Comparison of ENCODE assay signal across 20 mouse cellular contexts in genomic region chr2:166270007-166270406, GRCm38 (mm10).
"Had no signal": no experiment of that assay in that cellular context is flagged by ENCODE, and none has a peak within 500 bp of the region (broad histone marks: within the 10 kb centered on the region; RNA-seq: fewer than 3 reads in every experiment).

No protein-coding gene starts in this region.

- ATAC-seq: liver, postnatal 0 days; lung, postnatal 0 days; midbrain, embryonic 16.5 days had no signal

- H3K9me3 ChIP-seq: lung, embryonic 15.5 days; midbrain, embryonic 10.5 days; midbrain, embryonic 12.5 days; neural tube, embryonic 12.5 days; stomach, embryonic 15.5 days had no signal

- H3K27me3 ChIP-seq: stomach, embryonic 15.5 days had no signal

- H3K27ac ChIP-seq: lung, embryonic 15.5 days; macrophage; midbrain, embryonic 10.5 days; midbrain, embryonic 12.5 days; neural tube, embryonic 12.5 days; stomach, embryonic 15.5 days; stomach, postnatal 0 days had no signal

- DNase-seq: liver, postnatal 0 days; lung, adult 2 months; lung, postnatal 14 days; lung, postnatal 36 days; midbrain, embryonic 14.5 days; right cerebral cortex, postnatal 25 days; right cerebral cortex, postnatal 4 days; spleen, adult 18-20 months; thymus, adult 2 months; thymus, postnatal 25 days; thymus, postnatal 4 days had no signal

- H3K4me3 ChIP-seq: lung, embryonic 15.5 days; midbrain, embryonic 10.5 days; midbrain, embryonic 12.5 days; neural tube, embryonic 12.5 days; stomach, embryonic 15.5 days had no signal

- H3K36me3 ChIP-seq: lung, embryonic 15.5 days; midbrain, embryonic 10.5 days; midbrain, embryonic 12.5 days; neural tube, embryonic 12.5 days; stomach, embryonic 15.5 days had no signal
